Mouse (Mus musculus): ENCODE data around the gene Rhox1.
"Not testable (repeated sequence)": the region's sequence is repeated elsewhere in the genome, so short reads cannot be mapped to it uniquely, and the experiment has no call there.

DNA sequence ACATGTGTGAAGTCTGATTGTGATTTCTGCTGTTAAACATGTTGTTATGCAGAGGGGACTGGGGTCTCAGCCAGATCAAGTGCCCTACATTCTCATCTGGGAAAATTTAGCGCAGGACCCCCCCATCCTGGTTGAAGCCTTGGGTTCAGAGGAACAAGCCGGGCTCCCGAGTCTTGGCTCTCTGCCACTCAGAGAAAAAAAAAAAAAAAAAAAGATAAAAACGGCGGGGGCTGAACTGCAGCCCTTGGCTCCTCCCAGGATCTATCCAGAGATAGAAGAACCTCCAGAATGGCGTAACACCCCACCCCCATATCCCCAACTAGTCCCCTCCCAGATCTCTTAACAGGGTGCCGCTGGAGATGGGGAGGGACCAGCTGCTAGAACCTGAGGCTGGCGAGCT is 37.7 kb downstream of the Rhox1 start:
- not testable (repeated sequence) for TF ChIP-seq CTCF (IDR thresholded peaks at IDR 0.05; ENCODE audit: control insufficient read depth, insufficient read depth, insufficient replicate concordance, low read depth, low read length); POLR2A (IDR thresholded peaks at IDR 0.05; ENCODE audit: control insufficient read depth, low read depth, low read length)
